Mouse (Mus musculus) lung, embryonic 15.5 days (tissue): Measurements from ENCODE around the gene Pou5f1. TPM values are rescaled to one million over a fixed set of nuclear protein-coding genes. Genes with fewer than 3 reads are reported as not detected.

ENCODE experiments used
- ATAC-seq: fragments of 200-750 bp; cut with Nextera tagmentation; 2 replicates; pipeline ENCODE4 v1.8.0; 2017; ENCODE audit warnings: moderate number of reproducible peaks, borderline replicate concordance; ENCODE audit not compliant: low FRiP score, low TSS enrichment; ENCODE audit errors: extremely low read depth
- H3K27ac ChIP-seq: fragments of 300-500 bp; sonication (generic); 2 replicates; pipeline ENCODE4 v1.5.1; 2015; ENCODE audit warnings: moderate library complexity, mild to moderate bottlenecking, inconsistent platforms
- H3K27me3 ChIP-seq: fragments of 300-500 bp; sonication (generic); 2 replicates; pipeline ENCODE4 v1.6.1; 2015; ENCODE audit warnings: inconsistent platforms
- H3K36me3 ChIP-seq: fragments of 300-500 bp; sonication (generic); 2 replicates; pipeline ENCODE4 v1.6.1; 2015; ENCODE audit warnings: inconsistent platforms
- H3K4me1 ChIP-seq: fragments of 300-500 bp; sonication (generic); 2 replicates; pipeline ENCODE4 v1.6.1; 2015; ENCODE audit warnings: inconsistent platforms
- H3K4me2 ChIP-seq: fragments of 300-500 bp; sonication (generic); 2 replicates; pipeline ENCODE4 v1.6.1; 2015; ENCODE audit warnings: inconsistent platforms, mild to moderate bottlenecking, moderate library complexity
- H3K4me3 ChIP-seq: fragments of 300-500 bp; sonication (generic); 2 replicates; pipeline ENCODE4 v1.5.1; 2015; ENCODE audit warnings: mild to moderate bottlenecking, inconsistent platforms
- H3K9ac ChIP-seq: fragments of 300-500 bp; sonication (generic); 2 replicates; pipeline ENCODE4 v1.6.1; 2015; ENCODE audit warnings: inconsistent platforms
- H3K9me3 ChIP-seq: fragments of 300-500 bp; sonication (generic); 2 replicates; pipeline ENCODE4 v1.6.1; 2016; ENCODE audit warnings: inconsistent platforms
- WGBS: fragments of 180-500 bp; shearing (Covaris S2); methylation state at CpG from one replicate; pipeline ENCODE4 v1.1.7; 2015; 5-methylcytosine and 5-hydroxymethylcytosine counted together
- polyA plus RNA-seq: library from polyadenylated mRNA; unstranded; fragments of >200 nt; fragmentation: Nextera tagmentation; extraction: Ambion mirVana; gene quantifications from 2 replicates; pipeline ENCODE4 v1.2.1, GENCODE M21; 2015

The Pou5f1 gene
- polyA plus RNA-seq, 1 experiment from 2014 or later = 0.11 TPM

DNA sequence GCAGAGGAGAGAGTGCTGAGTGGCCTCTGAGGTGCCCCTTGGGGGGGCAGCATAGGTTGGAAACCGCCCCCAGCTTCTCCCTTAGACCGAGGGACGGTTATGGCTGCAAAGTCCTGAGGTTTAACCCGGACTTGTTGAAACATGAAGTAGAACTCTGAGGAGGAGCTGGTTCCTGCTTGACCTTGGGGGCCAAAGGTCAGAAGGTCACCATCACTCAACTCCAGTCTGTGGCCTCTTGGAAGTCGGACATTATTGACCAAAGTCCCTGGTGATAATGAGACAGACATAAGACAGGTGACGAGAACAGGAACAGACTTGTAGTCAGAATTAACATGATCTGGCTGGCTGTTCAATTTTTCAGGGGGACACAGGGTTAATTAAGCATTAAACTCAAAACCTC, 8.9 kb downstream of the Pou5f1 start:
- Histone ChIP-seq H3K27me3 (no peaks in the 10 kb centered on the region), H3K4me1 (peaks cover 40% of the 10 kb centered on the region), H3K9ac (peak overlapping the region; percentile 62), H3K9me3 (no peaks in the 10 kb centered on the region), H3K4me2 (peak overlapping the region; percentile 86), H3K27ac (no peak overlapping the region), H3K4me3 (peak overlapping the region; percentile 72), H3K36me3 (peaks cover 8% of the 10 kb centered on the region; the same call in 1 of the 2 replicates)
- no peak for ATAC-seq
- 48% methylated on average over 6 of the region's 6 CpGs for WGBS

DNA sequence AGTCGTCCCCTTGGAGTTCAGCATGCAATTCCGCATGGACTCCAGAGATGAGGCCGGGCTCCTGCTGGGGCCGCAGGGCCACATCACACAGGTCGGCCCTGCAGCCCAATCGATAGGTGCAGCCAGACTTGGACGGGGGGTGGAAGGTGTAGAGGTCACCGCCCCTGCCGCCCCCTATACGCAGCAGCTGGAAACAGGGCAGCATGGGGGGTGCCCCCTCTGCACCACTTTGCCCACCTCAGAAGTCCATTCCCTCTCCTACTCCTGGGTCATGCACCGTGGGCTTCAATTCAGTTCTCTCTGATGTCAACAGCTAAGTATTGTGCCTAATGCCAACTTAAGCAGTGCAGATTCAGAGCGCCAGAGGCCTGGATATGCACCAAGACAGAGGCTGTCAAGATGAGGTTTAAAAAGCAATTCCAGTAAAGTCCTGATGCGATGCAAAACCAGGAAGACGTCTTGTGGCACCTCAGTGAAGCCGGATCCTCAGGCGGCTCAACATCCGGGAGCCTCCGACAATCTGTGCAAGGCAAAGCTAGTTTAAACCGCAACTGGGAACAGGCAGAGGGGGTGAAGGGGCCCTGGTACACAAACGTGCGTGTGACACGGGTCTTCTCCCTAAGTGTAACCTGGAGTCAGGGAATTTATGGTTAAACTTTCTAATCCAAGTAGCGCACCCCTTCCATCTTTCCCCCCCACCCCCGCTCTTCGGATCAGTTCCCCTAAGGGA, 10.3 kb downstream of the Pou5f1 start:
- Histone ChIP-seq H3K9me3 (no peaks in the 10 kb centered on the region), H3K27ac (peak overlapping the region; percentile 72), H3K36me3 (peaks cover 11% of the 10 kb centered on the region; the same call in 1 of the 2 replicates), H3K4me2 (peak overlapping the region; percentile 86), H3K4me1 (peaks cover 39% of the 10 kb centered on the region), H3K27me3 (no peaks in the 10 kb centered on the region), H3K9ac (peak overlapping the region; percentile 62), H3K4me3 (peak overlapping the region; percentile 72)
- WGBS = 6% methylated on average over 25 of the region's 25 CpGs
- peak; percentile 9; the same call in 1 of the 2 replicates for ATAC-seq

DNA sequence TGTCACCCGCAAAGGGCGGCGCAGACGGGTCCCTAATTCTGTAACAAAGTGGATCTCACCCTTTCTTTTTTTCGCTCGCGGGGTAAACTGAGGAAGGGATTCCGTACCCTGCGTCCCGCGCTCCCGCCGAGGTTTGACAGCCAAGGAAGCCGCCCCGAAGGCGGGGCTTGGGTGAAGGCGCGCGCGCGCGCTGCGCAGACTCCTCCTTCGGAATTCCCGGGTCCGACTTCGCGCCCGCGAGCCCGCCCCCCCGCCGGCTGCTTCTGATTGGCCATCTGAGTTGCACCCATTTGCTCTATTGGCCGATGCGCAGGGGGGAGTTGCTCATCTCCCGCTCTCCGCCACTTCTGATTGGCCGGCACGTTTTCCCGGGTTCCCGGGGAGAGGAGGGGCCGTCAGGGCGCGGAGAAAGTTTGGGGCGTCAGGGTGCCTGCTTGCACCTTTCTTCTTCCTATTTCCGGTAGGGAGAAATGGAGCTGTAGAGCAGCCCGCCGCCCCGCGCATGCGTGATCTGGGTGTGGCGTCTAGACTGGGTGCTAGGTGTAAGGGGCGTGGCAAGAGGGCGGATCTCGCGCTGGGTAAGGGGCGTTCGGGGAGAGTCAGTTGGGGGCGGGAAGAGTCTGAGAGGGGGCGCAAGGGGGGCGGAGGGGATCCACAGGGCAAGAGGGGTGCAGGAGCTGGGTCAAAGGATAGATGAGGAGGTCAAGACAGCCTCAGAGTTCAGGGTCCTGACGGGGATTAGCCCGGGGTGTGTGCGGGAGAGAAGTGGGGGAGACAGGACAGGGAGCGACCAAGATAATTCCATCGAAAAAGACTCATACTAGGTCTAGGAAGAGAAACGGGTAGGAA, 11.1 kb downstream of the Pou5f1 start, which contains the start of the genes Tcf19 and Cchcr1:
Gene Tcf19, minus strand, starts transcription at position 173 of the 849 bp plus-strand sequence.
Gene Cchcr1, plus strand, starts transcription at position 449 of the 849 bp plus-strand sequence.
- peaks cover 19% of the 10 kb centered on the region; the same call in 1 of the 2 replicates for H3K36me3 ChIP-seq
- H3K27ac ChIP-seq = peak within 1 kb of the TSS; percentile 72
- H3K27me3 ChIP-seq = no peaks in the 10 kb centered on the region
- peak within 1 kb of the TSS; percentile 86 for H3K4me2 ChIP-seq
- H3K9me3 ChIP-seq = no peaks in the 10 kb centered on the region
- peaks cover 39% of the 10 kb centered on the region for H3K4me1 ChIP-seq
- H3K9ac ChIP-seq = peak within 1 kb of the TSS; percentile 62
- H3K4me3 ChIP-seq = peak within 1 kb of the TSS; percentile 72
- peak; percentile 97 for ATAC-seq
- 1% methylated on average over 64 of the region's 67 CpGs for WGBS

DNA sequence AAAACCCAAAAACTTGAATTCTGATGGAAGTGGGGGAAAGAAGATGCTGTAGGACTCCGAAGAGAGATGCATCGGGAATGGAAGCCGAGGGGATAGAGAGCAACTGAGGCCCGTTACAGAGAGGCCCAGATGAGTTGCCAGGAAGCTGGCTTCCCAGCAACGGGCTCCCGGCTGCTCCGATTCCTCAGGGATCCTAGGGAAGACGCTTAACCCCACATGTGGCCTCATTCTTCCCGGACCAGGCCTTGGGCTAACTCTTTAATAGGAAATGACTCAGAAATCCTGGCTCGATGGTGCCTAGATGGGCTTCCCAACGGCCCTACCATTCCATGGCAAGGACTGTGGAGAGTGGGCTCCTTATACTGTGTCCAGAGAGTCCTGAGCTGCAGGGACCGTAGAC, 11.7 kb downstream of the Pou5f1 start:
- no peak for ATAC-seq
- 5% methylated on average over 12 of the region's 12 CpGs for WGBS
- Histone ChIP-seq H3K27me3 (no peaks in the 10 kb centered on the region), H3K36me3 (peaks cover 16% of the 10 kb centered on the region; the same call in 1 of the 2 replicates), H3K27ac (peak overlapping the region; percentile 63), H3K4me3 (peak overlapping the region; percentile 72), H3K9me3 (no peaks in the 10 kb centered on the region), H3K9ac (peak overlapping the region; percentile 49), H3K4me1 (peaks cover 39% of the 10 kb centered on the region), H3K4me2 (peak overlapping the region; percentile 86)

DNA sequence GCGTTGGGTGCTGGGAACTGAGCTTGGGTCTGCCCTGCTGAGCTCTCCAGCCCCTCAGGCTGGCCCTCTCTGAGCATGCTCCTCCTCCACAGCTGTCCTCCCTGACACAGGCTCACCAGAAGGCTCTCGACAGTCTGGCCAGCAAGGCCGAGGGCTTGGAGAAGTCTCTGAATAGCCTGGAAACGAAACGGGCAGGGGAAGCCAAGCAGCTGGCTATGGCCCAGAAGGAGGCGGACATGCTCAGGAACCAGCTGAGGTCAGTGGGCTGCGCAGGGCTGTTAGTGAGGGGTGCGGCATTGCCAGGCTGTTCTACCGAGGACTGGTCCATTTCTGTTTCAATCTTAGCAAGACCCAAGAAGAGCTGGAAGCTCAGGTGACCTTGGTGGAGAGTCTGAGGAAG, 18.5 kb downstream of the Pou5f1 start:
- Histone ChIP-seq H3K27ac (no peak overlapping the region), H3K36me3 (peaks cover 42% of the 10 kb centered on the region), H3K4me3 (no peak overlapping the region), H3K4me1 (no peaks in the 10 kb centered on the region; the same call in 1 of the 2 replicates), H3K9ac (no peak overlapping the region), H3K9me3 (no peaks in the 10 kb centered on the region), H3K27me3 (no peaks in the 10 kb centered on the region), H3K4me2 (no peak overlapping the region)
- no peak for ATAC-seq
- 80% methylated on average over 9 of the region's 9 CpGs for WGBS

DNA sequence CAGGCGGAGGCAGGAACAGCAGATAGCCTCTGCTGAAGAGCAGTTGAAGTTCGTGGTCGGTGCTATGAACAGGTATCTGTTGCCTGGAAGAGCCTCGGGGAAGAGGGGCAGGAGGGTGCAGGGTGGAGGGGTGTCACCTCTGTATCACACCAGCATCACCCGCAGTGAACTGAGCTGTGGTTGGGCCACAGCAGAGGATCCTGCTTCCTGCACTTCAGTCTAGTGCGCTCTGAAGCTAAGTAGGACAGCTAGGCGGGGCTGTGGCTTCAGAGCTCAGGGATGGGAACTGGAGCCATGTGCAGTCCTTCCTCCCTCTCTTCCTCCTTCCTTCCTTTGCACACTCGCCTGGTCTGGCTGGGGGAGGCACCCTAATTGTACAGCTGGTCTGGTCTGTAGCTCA, 20.8 kb downstream of the Pou5f1 start:
- no peak for ATAC-seq
- no peaks in the 10 kb centered on the region for H3K4me1 ChIP-seq
- no peak overlapping the region for H3K4me2 ChIP-seq
- H3K36me3 ChIP-seq = peaks cover 42% of the 10 kb centered on the region
- WGBS = 68% methylated on average over 8 of the region's 8 CpGs
- no peaks in the 10 kb centered on the region for H3K9me3 ChIP-seq
- no peak overlapping the region for H3K27ac ChIP-seq
- H3K4me3 ChIP-seq = no peak overlapping the region
- no peak overlapping the region for H3K9ac ChIP-seq
- no peaks in the 10 kb centered on the region for H3K27me3 ChIP-seq

DNA sequence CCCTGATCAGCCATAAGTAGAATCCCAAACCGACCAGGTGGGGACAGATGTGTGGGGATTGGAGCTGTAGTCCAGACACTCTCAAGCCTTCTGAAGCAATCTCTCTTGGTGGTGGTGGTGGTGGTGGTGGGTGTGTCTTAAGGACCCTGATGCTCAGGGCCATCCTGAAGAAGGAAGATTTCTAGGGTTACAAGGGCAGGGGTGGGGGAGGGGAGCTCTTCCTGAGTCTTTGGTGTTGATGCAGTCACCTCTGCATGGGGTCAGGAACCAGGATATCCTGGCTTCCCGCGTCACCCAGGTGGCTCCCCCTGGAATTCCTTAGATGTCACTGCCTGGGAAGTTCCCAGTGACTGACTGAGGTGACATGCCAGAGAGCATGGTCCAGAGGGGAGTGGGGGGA, 26.5 kb downstream of the Pou5f1 start:
- no peak for ATAC-seq
- H3K36me3 ChIP-seq = peaks cover 24% of the 10 kb centered on the region
- no peaks in the 10 kb centered on the region for H3K9me3 ChIP-seq
- no peaks in the 10 kb centered on the region for H3K27me3 ChIP-seq
- H3K4me2 ChIP-seq = no peak overlapping the region
- 3% methylated on average over 3 of the region's 3 CpGs for WGBS
- no peak overlapping the region for H3K9ac ChIP-seq
- no peak overlapping the region for H3K27ac ChIP-seq
- no peak overlapping the region for H3K4me3 ChIP-seq
- H3K4me1 ChIP-seq = no peaks in the 10 kb centered on the region

DNA sequence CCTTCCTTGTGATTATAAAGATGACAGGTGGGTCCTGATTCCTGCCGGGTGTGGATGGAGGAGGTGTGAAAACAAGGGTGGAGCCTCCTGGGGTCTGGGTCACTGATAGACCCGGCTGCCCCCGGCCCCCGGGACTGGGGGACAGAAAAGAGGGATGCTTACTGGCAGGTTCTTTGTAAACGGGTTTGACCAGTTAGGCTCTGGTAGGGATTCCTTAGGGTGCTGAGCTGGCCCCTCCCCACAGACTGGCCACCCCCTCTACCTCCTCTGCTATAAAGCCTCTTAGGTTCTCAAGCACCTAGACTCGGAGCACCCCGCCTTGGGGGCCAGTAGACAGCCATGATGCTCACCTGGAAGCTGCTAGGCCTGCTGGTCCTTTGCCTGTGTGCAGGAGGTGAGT, 27.1 kb downstream of the Pou5f1 start, which contains the start of gene Psors1c2:
Gene Psors1c2, plus strand, starts transcription at position 301 of the 400 bp plus-strand sequence.
- no peak for ATAC-seq
- peaks cover 24% of the 10 kb centered on the region for H3K36me3 ChIP-seq
- H3K27me3 ChIP-seq = no peaks in the 10 kb centered on the region
- H3K27ac ChIP-seq = no peak within 1 kb of the TSS
- H3K9ac ChIP-seq = no peak within 1 kb of the TSS
- no peak within 1 kb of the TSS for H3K4me2 ChIP-seq
- no peaks in the 10 kb centered on the region for H3K9me3 ChIP-seq
- 14% methylated on average over 7 of the region's 7 CpGs for WGBS
- H3K4me3 ChIP-seq = no peak within 1 kb of the TSS
- no peaks in the 10 kb centered on the region for H3K4me1 ChIP-seq

DNA sequence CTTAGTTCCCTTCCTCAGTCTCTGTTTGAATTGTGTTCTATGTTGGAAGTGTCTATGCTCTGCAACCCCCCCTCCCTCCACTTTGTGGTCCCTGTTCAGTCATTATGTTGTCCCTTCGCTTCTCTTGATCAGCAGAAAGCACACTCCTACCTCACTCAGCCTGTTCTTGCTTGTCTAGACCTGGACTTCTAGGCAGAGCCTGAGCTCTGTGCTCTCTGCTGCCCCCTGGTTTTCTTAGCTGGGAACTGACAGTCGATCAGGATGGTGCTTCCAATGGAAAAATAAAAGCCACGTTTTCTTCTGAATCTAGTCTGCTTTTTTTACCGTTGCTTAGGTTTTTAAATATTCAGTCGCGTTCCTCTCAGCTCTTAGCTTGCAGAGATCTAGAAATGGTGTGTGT, 28.5 kb downstream of the Pou5f1 start:
- Histone ChIP-seq H3K27me3 (no peaks in the 10 kb centered on the region), H3K9me3 (no peaks in the 10 kb centered on the region), H3K4me2 (no peak overlapping the region), H3K4me1 (no peaks in the 10 kb centered on the region), H3K9ac (no peak overlapping the region), H3K36me3 (peaks cover 10% of the 10 kb centered on the region; the same call in 1 of the 2 replicates), H3K27ac (no peak overlapping the region), H3K4me3 (no peak overlapping the region)
- WGBS = 6% methylated on average over 6 of the region's 6 CpGs
- ATAC-seq = no peak

DNA sequence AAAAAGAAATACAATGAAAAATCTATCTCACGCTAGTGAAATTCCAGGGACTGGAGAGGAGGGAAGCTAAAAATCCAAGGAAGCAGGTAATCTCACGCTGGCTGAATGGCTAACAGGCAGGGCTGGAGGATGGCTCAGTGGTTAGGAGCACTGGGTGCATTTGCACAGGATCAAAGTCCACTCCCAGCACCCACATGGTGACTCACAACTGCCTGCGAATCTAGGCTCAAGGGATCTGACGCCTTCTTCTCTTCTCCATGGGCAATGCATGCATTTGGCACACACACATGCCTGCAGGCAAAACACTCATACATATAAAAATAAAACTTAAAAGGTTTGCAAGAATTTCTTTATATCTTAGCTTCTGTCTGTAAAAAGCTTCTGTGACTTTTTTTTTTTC, 31.6 kb downstream of the Pou5f1 start:
- Histone ChIP-seq H3K27me3 (no peaks in the 10 kb centered on the region), H3K4me3 (no peak overlapping the region), H3K4me1 (no peaks in the 10 kb centered on the region), H3K4me2 (no peak overlapping the region), H3K9me3 (no peaks in the 10 kb centered on the region), H3K36me3 (no peaks in the 10 kb centered on the region), H3K9ac (no peak overlapping the region), H3K27ac (no peak overlapping the region)
- 76% methylated on average over 4 of the region's 4 CpGs for WGBS
- no peak for ATAC-seq

DNA sequence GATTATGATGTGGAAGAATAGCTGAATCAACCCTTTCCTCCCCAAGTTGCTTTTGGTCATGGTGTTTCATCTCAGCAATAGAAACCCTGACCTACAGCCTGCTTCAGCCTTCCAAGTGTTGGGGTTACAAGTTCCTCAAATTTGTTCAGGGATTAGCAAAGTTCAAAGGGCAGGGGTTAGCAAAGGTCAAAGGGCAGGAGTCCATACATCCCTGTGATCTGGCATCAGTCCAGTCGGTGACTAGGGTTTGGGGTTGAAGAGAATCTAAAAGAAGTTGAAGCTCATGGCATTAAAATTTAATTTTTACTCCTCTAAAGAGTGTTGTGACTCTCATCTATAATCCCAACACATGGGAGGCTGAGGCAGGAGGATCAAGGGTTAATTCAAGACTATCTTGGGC, 32.7 kb downstream of the Pou5f1 start:
- Histone ChIP-seq H3K27me3 (no peaks in the 10 kb centered on the region), H3K27ac (no peak overlapping the region), H3K9me3 (no peaks in the 10 kb centered on the region), H3K4me2 (no peak overlapping the region), H3K9ac (no peak overlapping the region), H3K4me3 (no peak overlapping the region), H3K4me1 (no peaks in the 10 kb centered on the region), H3K36me3 (no peaks in the 10 kb centered on the region)
- ATAC-seq = no peak
- 73% methylated on average over 1 of the region's 1 CpGs for WGBS

DNA sequence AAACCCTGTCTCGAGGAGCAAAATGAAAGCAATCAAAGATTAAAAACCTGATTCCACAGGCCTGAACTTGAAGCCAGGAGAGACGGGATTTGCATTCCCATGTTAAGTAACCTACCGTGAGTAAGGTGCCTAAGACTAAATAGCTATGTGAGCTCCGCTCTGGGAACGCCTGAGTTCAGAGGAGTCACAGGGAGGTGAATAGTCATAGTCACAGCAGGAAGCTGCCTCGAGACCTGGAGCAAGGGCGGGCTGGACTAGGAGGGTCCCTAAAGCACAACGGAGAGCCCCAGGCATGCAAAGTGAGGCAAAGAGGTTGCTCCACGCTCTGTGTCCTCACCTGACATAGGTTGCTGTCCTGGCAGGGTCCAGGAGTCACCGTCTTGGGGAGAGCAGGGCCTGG, 33.7 kb downstream of the Pou5f1 start:
- ATAC-seq = no peak
- no peaks in the 10 kb centered on the region for H3K27me3 ChIP-seq
- no peak overlapping the region for H3K4me3 ChIP-seq
- no peak overlapping the region for H3K4me2 ChIP-seq
- H3K36me3 ChIP-seq = no peaks in the 10 kb centered on the region
- no peak overlapping the region for H3K27ac ChIP-seq
- no peaks in the 10 kb centered on the region for H3K9me3 ChIP-seq
- H3K4me1 ChIP-seq = no peaks in the 10 kb centered on the region
- 53% methylated on average over 10 of the region's 10 CpGs for WGBS
- H3K9ac ChIP-seq = no peak overlapping the region
